Mouse (Mus musculus) liver, embryonic 14.5 days (tissue): ENCODE results near the gene Gm20431.

Experiments
- CTCF ChIP-seq: IDR thresholded peaks from 2 replicates; pipeline ENCODE4 v1.5.1; 2016; ENCODE audit warnings: antibody characterized with exemption, low read depth, control low read depth
- EP300 ChIP-seq: IDR thresholded peaks from 2 replicates; pipeline ENCODE4 v1.6.1; 2016; ENCODE audit warnings: antibody characterized with exemption, low read depth

GRCm38 (mm10) chr2:167649290-167650032 lies 11.8 kb downstream of the Gm20431 start:
- no peak for TF ChIP-seq CTCF
- TF ChIP-seq EP300: no peak
